Mouse (Mus musculus): ENCODE measurements around the gene Med9. TPM values are rescaled to one million over a fixed set of nuclear protein-coding genes. Genes with fewer than 3 reads are reported as not detected.

The Med9 gene
- polyA plus RNA-seq, 1 experiment from 2014 or later: 49.1 TPM

Other genes with a start within 250 kb of the Med9 start
- gene Pld6, start 160.6 kb upstream of the Med9 start, polyA plus RNA-seq (2014; fragmentation: Nextera tagmentation; extraction: Ambion mirVana): 1.2 and 1.7 TPM in 2 replicates
- gene Flcn, start 138.2 kb upstream of the Med9 start, polyA plus RNA-seq (2014; fragmentation: Nextera tagmentation; extraction: Ambion mirVana): 21.4 and 22.6 TPM in 2 replicates
- gene Nt5m, start 108.8 kb upstream of the Med9 start, polyA plus RNA-seq (2014; fragmentation: Nextera tagmentation; extraction: Ambion mirVana): 31.7 and 36.5 TPM in 2 replicates
- 168 and 181 TPM in 2 replicates for gene Cops3, start 108.4 kb upstream of the Med9 start, polyA plus RNA-seq (2014; fragmentation: Nextera tagmentation; extraction: Ambion mirVana)
- 12.0 and 13.9 TPM in 2 replicates for gene Rasd1, start 16.7 kb downstream of the Med9 start, polyA plus RNA-seq (2014; fragmentation: Nextera tagmentation; extraction: Ambion mirVana)
- 14.9 and 17.6 TPM in 2 replicates for gene Pemt, start 98.3 kb downstream of the Med9 start, polyA plus RNA-seq (2014; fragmentation: Nextera tagmentation; extraction: Ambion mirVana)
- gene Rai1, start 156.8 kb downstream of the Med9 start, polyA plus RNA-seq (2014; fragmentation: Nextera tagmentation; extraction: Ambion mirVana): 20.5 and 24.4 TPM in 2 replicates